Mouse (Mus musculus) kidney, adult 2 months (tissue): Measurements from ENCODE around the gene Rnase9. TPM values are rescaled to one million over a fixed set of nuclear protein-coding genes. Genes with fewer than 3 reads are reported as not detected.

ENCODE experiments used
- DNase-seq: peaks from one replicate; pipeline ENCODE4 v3.0.0; 2021
- H3K27ac ChIP-seq: fragments of 200-500 bp; 2 replicates; pipeline ENCODE4 v1.5.1; 2012; ENCODE audit warnings: low read depth, low read length, control low read depth, inconsistent platforms; ENCODE audit not compliant: insufficient read depth
- H3K27me3 ChIP-seq: fragments of 200-500 bp; replicated peaks from 2 replicates; pipeline ENCODE4 v1.6.1; 2012; ENCODE audit warnings: mild to moderate bottlenecking, moderate library complexity, low read length, inconsistent platforms; ENCODE audit not compliant: control insufficient read depth, insufficient read depth
- H3K36me3 ChIP-seq: fragments of 200-500 bp; 2 replicates; pipeline ENCODE4 v1.6.1; 2012; ENCODE audit warnings: mild to moderate bottlenecking, moderate library complexity, low read length, inconsistent platforms; ENCODE audit not compliant: control insufficient read depth, insufficient read depth
- H3K4me1 ChIP-seq: fragments of 200-500 bp; 2 replicates; pipeline ENCODE4 v1.6.1; 2011; ENCODE audit warnings: low read length; ENCODE audit not compliant: control insufficient read depth, insufficient read depth
- H3K4me3 ChIP-seq: fragments of 200-500 bp; 2 replicates; pipeline ENCODE4 v1.5.1; 2011; ENCODE audit warnings: mild to moderate bottlenecking, low read depth, low read length, control low read depth; ENCODE audit not compliant: insufficient read depth
- CTCF ChIP-seq: fragments of 200-500 bp; conservative IDR thresholded peaks from 2 replicates; pipeline ENCODE4 v1.5.1; 2011; ENCODE audit warnings: low read depth, mild to moderate bottlenecking, control low read depth, low read length, moderate library complexity, mixed read lengths; ENCODE audit not compliant: insufficient read depth, insufficient read length
- POLR2A ChIP-seq: fragments of 200-500 bp; IDR thresholded peaks from one replicate; pipeline ENCODE4 v1.6.1; 2011; ENCODE audit warnings: low read depth, low read length, control low read depth
- WGBS: fragments of 180-500 bp; shearing (Covaris S2); methylation state at CpG from one replicate; pipeline ENCODE4 v1.1.7; 2018; 5-methylcytosine and 5-hydroxymethylcytosine counted together
- polyA plus RNA-seq: library from polyadenylated mRNA; depleted of rRNA; stranded (reverse); fragments of >200 nt; gene quantifications from 2 replicates; pipeline ENCODE4 v1.2.3, GENCODE M21; 2012

The Rnase9 gene
- polyA plus RNA-seq, 1 experiment = not detected

DNA sequence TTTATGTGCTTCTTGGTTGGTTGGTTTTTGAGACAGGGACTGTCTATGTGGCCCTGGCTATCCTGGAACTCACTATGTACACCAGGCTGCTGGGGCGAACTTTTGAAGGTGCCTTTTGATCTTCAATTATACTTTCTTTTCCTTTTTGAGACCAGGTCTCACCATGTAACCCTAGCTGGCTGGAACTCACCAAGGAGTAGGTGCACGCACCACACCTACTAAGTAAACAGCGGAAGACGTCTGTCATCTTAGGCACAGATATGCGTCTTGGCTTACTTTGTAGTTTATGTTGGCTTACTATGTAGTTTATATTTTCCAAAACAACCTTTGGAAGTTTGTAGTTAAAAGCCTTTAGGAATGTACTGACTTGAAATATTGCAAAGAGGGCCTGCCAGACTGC, 27.3 kb upstream of the Rnase9 start:
- no peak for TF ChIP-seq POLR2A
- no peak for TF ChIP-seq CTCF
- no peaks in the 10 kb centered on the region for H3K36me3 ChIP-seq
- no peak overlapping the region for H3K27ac ChIP-seq
- no peak overlapping the region for H3K4me3 ChIP-seq
- WGBS = 86% methylated on average over 5 of the region's 5 CpGs
- no peaks in the 10 kb centered on the region for H3K27me3 ChIP-seq
- H3K4me1 ChIP-seq = no peaks in the 10 kb centered on the region
- DNase-seq = no peak

DNA sequence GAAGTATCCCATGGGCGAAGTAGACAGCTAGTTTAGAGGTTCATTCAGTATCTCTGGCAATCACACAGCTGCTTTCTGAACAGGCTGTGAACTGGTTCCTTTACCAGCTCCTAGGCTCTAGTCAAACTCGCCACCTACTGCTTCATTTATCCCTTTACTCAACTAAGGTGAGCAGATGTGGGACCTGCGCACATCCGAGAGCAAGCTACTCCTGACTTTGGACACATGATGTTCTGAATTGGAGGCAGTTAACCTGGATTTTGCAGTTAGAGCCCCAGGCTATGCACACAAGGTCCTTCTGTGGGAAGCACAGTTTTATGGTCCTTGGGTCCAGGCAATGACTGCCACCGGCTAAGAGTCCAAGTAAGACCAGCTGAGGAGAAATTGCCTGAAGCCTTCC, 19.1 kb upstream of the Rnase9 start:
- TF ChIP-seq CTCF (no peak), POLR2A (no peak)
- 90% methylated on average over 5 of the region's 5 CpGs for WGBS
- H3K4me3 ChIP-seq = no peak overlapping the region
- no peaks in the 10 kb centered on the region for H3K36me3 ChIP-seq
- no peaks in the 10 kb centered on the region for H3K27me3 ChIP-seq
- H3K4me1 ChIP-seq = no peaks in the 10 kb centered on the region
- H3K27ac ChIP-seq = no peak overlapping the region
- DNase-seq = no peak

DNA sequence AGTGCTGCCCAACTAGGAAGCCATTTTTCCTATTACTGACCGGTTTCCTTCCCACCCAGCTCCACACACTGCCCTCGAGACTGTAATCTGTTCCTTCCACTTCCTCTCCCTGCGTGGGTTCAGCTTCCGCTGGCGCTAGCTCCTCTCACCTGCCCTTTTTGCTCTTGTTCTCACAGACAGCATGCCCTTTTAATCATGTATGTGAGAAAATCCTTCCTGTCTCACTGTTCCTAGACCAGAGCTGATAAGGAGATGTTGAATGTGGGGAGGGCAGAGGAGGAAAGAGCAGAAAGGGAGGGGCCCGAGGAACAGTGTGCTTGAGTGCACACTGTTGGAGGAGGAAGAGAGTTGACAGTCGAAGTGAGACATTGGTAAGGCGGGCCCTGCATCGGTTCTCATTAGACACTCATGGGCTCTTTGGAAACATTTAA, 15.7 kb upstream of the Rnase9 start, which contains the start of gene Rnase12:
Gene Rnase12, minus strand, starts transcription at position 261 of the 431 bp plus-strand sequence.
- H3K4me3 ChIP-seq = no peak within 1 kb of the TSS
- H3K27ac ChIP-seq = no peak within 1 kb of the TSS

DNA sequence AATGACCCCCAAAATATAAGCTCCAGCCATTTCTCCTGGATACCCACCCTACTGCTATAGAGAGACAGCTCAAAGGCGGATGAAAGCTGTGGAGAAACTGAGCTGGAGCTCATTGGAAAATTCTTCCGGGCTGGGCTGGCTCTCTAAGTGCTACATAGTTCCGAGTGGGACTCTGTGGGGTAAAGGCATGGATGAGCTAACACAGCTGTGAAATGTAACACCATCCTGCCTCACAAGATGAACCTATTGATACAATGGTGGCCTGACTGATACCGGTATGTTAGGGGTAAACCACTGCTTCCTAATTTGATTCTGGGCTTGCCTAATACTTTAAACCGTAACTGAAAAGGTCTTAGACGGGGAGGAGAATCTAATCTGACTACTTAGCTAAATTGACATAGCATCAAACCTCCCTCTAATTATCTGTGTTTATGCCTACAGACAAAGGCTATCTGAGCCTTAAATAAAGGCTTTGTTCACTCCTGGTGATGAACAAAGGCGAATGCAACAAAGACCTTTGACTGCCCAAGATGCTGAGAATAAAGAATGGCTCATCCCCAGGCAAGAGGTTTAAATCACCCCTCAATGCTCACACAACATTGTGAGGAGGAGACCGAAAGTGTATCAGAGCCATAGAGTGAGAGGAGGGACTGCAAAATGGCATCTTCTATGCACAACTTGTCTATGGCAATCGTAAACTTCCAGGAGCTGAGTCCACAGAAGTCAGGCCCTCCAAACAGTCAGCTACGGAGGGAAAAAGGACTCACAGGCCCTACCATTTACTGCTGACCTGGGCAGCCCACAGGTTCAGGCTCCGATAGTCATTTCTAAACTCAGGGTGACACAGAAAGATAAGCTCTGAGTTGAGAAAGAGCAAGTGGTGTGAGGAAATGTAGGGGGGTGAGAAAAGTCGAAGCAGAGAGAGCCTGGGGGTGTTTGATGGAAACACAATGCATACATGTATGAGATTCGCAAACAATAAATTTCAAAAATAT, 12.9 kb upstream of the Rnase9 start:
- H3K27me3 ChIP-seq = no peaks in the 10 kb centered on the region
- TF ChIP-seq POLR2A (no peak), CTCF (no peak)
- no peak for DNase-seq
- H3K36me3 ChIP-seq = no peaks in the 10 kb centered on the region
- H3K4me3 ChIP-seq = no peak overlapping the region
- WGBS = 78% methylated on average over 13 of the region's 13 CpGs
- H3K27ac ChIP-seq = no peak overlapping the region
- H3K4me1 ChIP-seq = no peaks in the 10 kb centered on the region

More for the DNA sequence above, 15.7 kb upstream of the Rnase9 start, which contains the start of gene Rnase12:
- 31% methylated on average over 9 of the region's 9 CpGs for WGBS
- Histone ChIP-seq H3K36me3 (no peaks in the 10 kb centered on the region), H3K4me1 (no peaks in the 10 kb centered on the region), H3K27me3 (no peaks in the 10 kb centered on the region)
- no peak for DNase-seq
- TF ChIP-seq CTCF (no peak), POLR2A (no peak)

DNA sequence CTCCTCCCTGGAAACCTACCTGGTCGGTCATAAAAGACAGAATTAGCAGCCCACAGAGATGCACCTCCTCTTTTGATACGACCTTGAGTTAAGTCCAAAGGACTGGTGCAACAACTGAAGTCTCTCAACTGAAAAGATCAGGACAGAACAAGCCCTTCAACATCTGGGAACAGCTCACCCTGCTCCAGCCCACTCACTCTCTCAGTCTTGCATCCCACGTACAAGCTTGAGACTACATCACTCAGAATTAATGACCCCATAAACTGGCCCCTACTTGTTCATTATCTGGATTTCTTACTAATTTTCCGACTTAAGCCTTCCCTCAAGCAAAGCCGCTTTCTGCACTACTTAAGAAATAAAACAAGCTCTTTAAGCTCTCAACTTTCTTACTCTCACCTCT, 11.5 kb upstream of the Rnase9 start:
- Histone ChIP-seq H3K27ac (no peak overlapping the region), H3K4me1 (no peaks in the 10 kb centered on the region), H3K36me3 (no peaks in the 10 kb centered on the region), H3K4me3 (no peak overlapping the region), H3K27me3 (no peaks in the 10 kb centered on the region)
- TF ChIP-seq CTCF (no peak), POLR2A (no peak)
- 30% methylated on average over 5 of the region's 5 CpGs for WGBS
- no peak for DNase-seq

DNA sequence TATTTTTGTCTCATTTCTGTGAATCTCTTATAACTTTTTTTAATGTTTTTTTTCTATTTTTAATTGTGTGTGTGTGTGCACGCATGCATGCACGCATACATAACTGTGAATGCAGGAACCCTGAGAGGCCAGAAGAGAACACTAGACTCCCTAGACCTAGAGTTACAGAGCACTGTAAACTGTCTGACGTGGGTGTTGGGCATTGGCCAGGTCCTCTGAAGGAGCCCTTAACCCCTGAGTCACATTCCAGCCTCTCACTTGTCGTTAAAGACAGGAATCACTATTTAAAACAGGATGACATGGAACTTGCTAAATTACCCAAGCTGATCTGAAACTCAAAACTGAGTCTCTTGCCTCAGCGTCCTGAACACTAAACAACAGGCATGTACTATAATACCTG, 10.3 kb upstream of the Rnase9 start:
- no peak for DNase-seq
- H3K27ac ChIP-seq = no peak overlapping the region

DNA sequence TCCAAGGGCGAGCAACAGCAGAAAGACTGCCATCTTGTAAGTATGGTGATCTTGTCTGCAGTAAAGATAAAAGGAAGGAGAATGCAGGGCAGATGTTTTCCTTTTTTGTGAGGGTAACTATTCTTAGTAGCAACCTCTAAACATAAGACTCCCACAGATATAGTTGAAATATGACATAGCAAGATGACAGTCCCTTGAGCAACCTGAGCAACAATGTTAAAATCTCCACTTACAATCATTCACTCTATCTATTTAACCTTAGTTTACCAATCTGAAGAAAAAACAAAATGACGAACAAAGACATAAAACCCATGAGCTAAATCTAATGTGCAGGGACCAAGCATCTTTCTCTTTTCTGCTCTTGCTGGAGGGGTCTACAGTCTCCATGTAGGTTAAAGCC, 8.4 kb upstream of the Rnase9 start, which contains the start of gene Rnase11:
Gene Rnase11, minus strand, starts transcription at position 101 of the 400 bp plus-strand sequence.
- Histone ChIP-seq H3K27me3 (no peaks in the 10 kb centered on the region), H3K36me3 (no peaks in the 10 kb centered on the region), H3K4me1 (no peaks in the 10 kb centered on the region), H3K4me3 (no peak within 1 kb of the TSS), H3K27ac (no peak within 1 kb of the TSS)
- WGBS = 92% methylated on average over 2 of the region's 2 CpGs
- TF ChIP-seq CTCF = no peak
- TF ChIP-seq POLR2A = no peak
- DNase-seq = no peak

More for the DNA sequence above, 10.3 kb upstream of the Rnase9 start:
- Histone ChIP-seq H3K27me3 (no peaks in the 10 kb centered on the region), H3K4me1 (no peaks in the 10 kb centered on the region), H3K4me3 (no peak overlapping the region), H3K36me3 (no peaks in the 10 kb centered on the region)
- TF ChIP-seq CTCF = no peak
- no peak for TF ChIP-seq POLR2A
- WGBS = 39% methylated on average over 5 of the region's 5 CpGs
